Mouse (Mus musculus): ENCODE data around the gene Ppp2r3d.
"Not testable (repeated sequence)": the region's sequence is repeated elsewhere in the genome, so short reads cannot be mapped to it uniquely, and the experiment has no call there.

Gene Ppp2r3d

GRCm38 (mm10) chr9:124476096-124476902 lies at the start of gene Ppp2r3d:
Gene Ppp2r3d, minus strand, starts transcription at chr9:124476898.
- peak in 1 of 2 experiments; percentile 62 for DNase-seq (ENCODE audit: low spot score in 2 of 2)

- DNase-seq (ENCODE audit: low spot score in 2 of 2) = not testable (repeated sequence)
Observed at GRCm38 (mm10) chr9:124493693-124494092, 17.0 kb upstream of the Ppp2r3d start, which contains the start of gene Gm21836. Gene Gm21836, minus strand, starts transcription at chr9:124493793.

DNA sequence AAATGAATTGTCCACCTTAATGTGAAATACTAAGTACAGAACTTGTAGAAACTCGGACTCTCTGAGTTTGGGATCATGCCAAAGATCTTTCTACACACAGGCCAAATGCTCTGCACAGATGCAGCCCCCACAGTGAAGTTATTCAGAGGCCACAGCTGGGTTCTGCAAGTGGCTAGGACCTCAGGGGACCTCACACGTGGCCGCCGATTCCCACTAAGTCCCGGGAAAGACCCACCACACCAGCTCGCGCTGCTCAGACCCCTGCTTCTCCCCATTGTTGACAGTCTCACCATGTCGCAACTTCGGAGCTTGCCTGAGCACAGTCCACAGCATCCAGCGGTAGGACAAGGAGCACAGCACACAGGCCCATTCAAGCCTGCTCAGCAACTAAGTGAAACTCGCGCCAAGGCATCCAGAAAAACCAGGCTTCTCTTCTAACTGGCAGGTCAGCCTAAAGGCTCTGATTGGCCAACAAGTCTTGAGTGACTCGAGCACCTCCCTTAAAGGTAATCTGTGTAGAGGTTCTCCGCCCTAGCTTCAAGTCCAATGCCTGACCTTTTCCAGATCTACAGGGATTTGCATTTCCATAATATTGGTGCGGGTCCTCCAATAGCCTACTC lies 3.8 kb upstream of the Ppp2r3d start:
- DNase-seq (ENCODE audit: low spot score in 2 of 2) = not testable (repeated sequence)

- no peak for DNase-seq (ENCODE audit: low spot score in 2 of 2)
Observed at GRCm38 (mm10) chr9:124478081-124478480, 1.4 kb upstream of the Ppp2r3d start.

DNA sequence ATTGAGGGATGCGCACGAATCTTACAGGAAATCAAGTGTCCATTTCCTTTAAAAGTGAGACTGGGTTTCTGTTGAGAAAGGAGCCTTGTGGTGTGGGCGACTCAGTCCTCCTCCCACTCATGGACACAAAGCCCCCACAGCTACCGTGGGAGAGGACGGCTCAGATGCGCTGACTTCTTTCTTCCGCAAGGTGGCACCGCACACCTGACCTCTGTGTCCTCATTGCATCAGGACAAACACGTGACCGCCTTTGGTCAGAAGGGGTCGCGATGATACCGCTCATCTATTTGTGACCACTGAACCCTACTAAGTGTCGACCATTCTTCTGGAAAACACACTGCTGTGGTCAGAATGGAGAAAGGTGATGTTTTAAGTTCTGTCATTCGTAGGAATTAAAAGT lies 1.0 kb downstream of the Ppp2r3d start:
- no peak for DNase-seq (ENCODE audit: low spot score in 2 of 2)

GRCm38 (mm10) chr9:124456572-124456971 lies 20.1 kb downstream of the Ppp2r3d start:
- DNase-seq (ENCODE audit: low spot score in 2 of 2) = no peak

- DNase-seq (ENCODE audit: low spot score in 2 of 2) = peak; percentile 23 to 68
Observed at GRCm38 (mm10) chr9:124442533-124442855, 34.2 kb downstream of the Ppp2r3d start.

GRCm38 (mm10) chr9:124441681-124442532 lies 34.8 kb downstream of the Ppp2r3d start:
- peak; percentile 25 to 69 for DNase-seq (ENCODE audit: low spot score in 2 of 2)

- no peak for DNase-seq (ENCODE audit: low spot score in 2 of 2)
Observed at GRCm38 (mm10) chr9:124440724-124441045, 36.0 kb downstream of the Ppp2r3d start.

GRCm38 (mm10) chr9:124439848-124440723 lies 36.6 kb downstream of the Ppp2r3d start:
- peak; percentile 46 to 67 for DNase-seq (ENCODE audit: low spot score in 2 of 2)

DNA sequence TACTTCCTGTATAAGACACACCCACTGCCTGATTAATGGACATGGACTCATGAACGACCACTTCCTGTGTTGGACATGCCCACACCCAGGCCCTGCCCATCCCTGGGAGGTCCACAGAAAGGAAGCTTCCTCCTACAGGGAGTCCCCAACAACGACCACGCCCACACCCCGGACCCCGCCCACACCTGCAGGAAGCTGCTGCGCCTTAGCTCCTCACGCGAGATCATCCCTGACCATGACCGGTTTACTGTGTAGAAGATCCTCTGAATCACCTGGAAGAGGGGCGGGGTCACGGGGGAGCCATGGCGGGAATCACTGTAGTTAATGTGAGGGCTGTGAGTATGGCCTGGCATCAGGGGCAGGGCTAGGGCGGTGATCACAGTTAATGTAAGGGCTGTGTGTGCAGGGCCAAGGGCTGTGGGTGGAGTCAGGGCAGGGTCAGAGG lies 37.3 kb downstream of the Ppp2r3d start:
- DNase-seq (ENCODE audit: low spot score in 2 of 2) = peak; percentile 29 to 67

- peak; percentile 16 to 69 for DNase-seq (ENCODE audit: low spot score in 2 of 2)
Observed at GRCm38 (mm10) chr9:124438686-124439346, 37.9 kb downstream of the Ppp2r3d start.

DNA sequence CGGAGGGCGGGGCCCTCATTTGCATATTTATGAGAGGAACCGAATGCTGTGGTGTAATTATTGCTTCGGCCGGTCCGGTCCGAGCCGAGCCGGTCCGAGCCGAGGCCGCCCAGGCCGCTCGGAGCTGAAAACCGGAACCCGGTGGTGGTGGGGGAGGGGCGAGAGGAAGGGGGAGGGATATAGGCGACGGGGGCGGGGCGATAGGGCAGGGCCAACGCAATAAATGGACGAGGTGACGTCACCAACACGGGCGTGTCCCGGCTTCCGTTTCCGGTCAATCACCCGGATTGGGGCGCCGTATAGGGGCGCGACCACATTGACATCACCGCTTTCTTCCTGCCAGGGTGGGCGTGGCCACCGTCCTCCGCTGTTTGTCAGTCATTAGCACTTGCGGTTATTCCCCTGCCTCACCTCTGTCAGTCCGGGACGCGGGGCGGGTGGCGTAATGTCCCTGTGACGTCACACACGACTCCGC lies 51.2 kb downstream of the Ppp2r3d start:
- DNase-seq (ENCODE audit: low spot score in 2 of 2) = peak; percentile 83 to 92

- DNase-seq (ENCODE audit: low spot score in 2 of 2) = peak; percentile 92 to 96
Observed at GRCm38 (mm10) chr9:124424542-124425410, 51.9 kb downstream of the Ppp2r3d start.

- DNase-seq (ENCODE audit: low spot score in 2 of 2) = no peak
Observed at GRCm38 (mm10) chr9:124424292-124424541, 52.5 kb downstream of the Ppp2r3d start.

DNA sequence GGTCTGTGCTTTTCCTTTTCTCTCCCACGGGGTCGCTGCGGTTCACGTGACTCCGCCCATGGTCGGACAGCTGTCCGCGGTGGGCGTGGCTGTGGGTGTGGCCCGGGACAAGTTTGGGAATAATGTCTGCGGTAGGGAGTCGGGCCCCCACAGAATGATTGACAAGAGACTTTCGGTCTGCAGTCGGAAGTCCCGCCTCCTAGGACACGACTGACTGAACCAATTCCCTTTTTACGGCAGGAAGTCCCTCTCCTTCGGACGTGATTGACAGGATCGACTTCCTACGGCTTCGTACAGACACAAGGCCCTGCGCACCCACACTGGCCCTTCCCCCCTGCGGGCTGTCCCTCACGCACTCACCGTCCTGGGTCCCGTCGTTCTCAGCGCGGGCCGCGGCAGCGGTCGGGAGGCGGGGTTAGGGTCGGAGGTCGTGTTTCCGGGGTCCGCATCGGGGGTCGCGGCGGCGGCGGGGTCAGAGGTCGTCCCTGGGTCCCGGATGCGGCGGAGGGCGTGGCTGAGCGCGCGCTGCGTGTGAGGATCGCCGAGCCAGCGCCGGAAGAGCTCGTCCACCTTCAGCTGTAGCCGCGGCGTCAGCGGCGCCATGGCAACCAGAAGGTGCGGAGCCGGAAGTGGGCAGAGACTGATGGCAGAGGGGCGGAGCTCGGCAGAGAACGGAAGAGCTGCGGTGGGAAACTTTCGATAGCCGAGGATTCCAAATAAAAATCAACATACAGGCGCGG lies 53.0 kb downstream of the Ppp2r3d start:
- DNase-seq (ENCODE audit: low spot score in 2 of 2) = peak; percentile 90 to 94

GRCm38 (mm10) chr9:124422900-124423551 lies 53.7 kb downstream of the Ppp2r3d start:
- DNase-seq (ENCODE audit: low spot score in 2 of 2) = peak in 1 of 2 experiments; percentile 92

- DNase-seq (ENCODE audit: low spot score in 2 of 2) = peak; percentile 76 to 85
Observed at GRCm38 (mm10) chr9:124422427-124422826, 54.3 kb downstream of the Ppp2r3d start.

- no peak for DNase-seq (ENCODE audit: low spot score in 2 of 2)
Observed at GRCm38 (mm10) chr9:124412921-124413320, 63.8 kb downstream of the Ppp2r3d start.

Measured in spleen, postnatal 4 days (tissue).